Mouse (Mus musculus) spleen, adult 2 months (tissue): Measurements from ENCODE around the gene Haus5.

ENCODE experiments used
- CTCF ChIP-seq: fragments of 200-500 bp; IDR thresholded peaks from 2 replicates; pipeline ENCODE4 v1.5.1; 2011; ENCODE audit warnings: mild to moderate bottlenecking, inconsistent platforms; ENCODE audit not compliant: insufficient read depth, insufficient read length, insufficient replicate concordance; ENCODE audit errors: extremely low read depth
- POLR2A ChIP-seq: fragments of 200-500 bp; IDR thresholded peaks from 2 replicates; pipeline ENCODE4 v1.6.1; 2011; ENCODE audit warnings: low read depth, low read length, inconsistent platforms

DNA sequence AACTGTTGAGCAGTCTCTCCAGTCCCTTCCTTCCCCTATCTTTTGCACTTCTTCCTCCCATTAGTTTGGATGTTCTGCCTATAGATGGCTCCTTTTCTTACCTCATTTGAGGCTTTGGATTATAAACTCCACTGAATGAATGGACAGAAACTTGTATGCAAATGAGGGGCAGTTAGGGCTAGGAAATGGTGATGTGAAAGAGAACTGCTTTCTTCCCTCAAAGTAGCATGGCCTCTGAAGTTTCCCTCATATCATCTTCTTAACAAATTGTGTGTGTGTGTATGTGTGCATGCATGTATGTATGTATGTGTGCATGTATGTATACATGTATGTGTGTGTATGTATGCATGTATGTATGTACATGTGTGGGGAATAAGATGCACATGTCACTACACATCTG is 35.8 kb downstream of the Haus5 start:
- TF ChIP-seq POLR2A (no peak), CTCF (no peak)
